Mouse (Mus musculus): ENCODE measurements around the gene Srp54c. TPM values are rescaled to one million over a fixed set of nuclear protein-coding genes. Genes with fewer than 3 reads are reported as not detected.
"Not testable (repeated sequence)": the region's sequence is repeated elsewhere in the genome, so short reads cannot be mapped to it uniquely, and the experiment has no call there.

Gene Srp54c
- 70.8 and 77.8 TPM in 2 replicates for polyA plus RNA-seq (2015; fragmentation: Nextera tagmentation; extraction: Ambion mirVana)

GRCm38 (mm10) chr12:55229626-55230519, at the start of gene Srp54c:
Srp54c (plus strand) TSS chr12:55230168.
- 0 out of 2 replicates have a peak within 1 kb of the TSS, but pooled peaks have one; percentile 47 for H3K9ac ChIP-seq (ENCODE audit: low read depth, low read length)
- H3K4me2 ChIP-seq (ENCODE audit: low read length); H3K36me3 ChIP-seq (ENCODE audit: insufficient read depth, low read length): not testable (repeated sequence)

GRCm38 (mm10) chr12:55187686-55188085, 42.3 kb upstream of the Srp54c start:
- H3K36me3 ChIP-seq (ENCODE audit: insufficient read depth, low read length); ATAC-seq (replicated peaks; ENCODE audit: low FRiP score, low read depth); H3K4me3 ChIP-seq (replicated peaks; ENCODE audit: low read depth, low read length); H3K4me2 ChIP-seq (ENCODE audit: low read length); H3K4me1 ChIP-seq (replicated peaks; ENCODE audit: insufficient read depth, low read length); H3K9ac ChIP-seq (ENCODE audit: low read depth, low read length); DNase-seq (ENCODE audit: low spot score); H3K27me3 ChIP-seq (ENCODE audit: insufficient read depth, low read length); H3K9me3 ChIP-seq (replicated peaks; ENCODE audit: low read length); H3K27ac ChIP-seq: not testable (repeated sequence)
- WGBS, result no CpG with 5 or more reads among the region's 8 CpGs

More at GRCm38 (mm10) chr12:55229626-55230519, at the start of gene Srp54c:
- H3K9me3 ChIP-seq (replicated peaks; ENCODE audit: low read length); H3K27ac ChIP-seq; H3K27me3 ChIP-seq (ENCODE audit: insufficient read depth, low read length); DNase-seq (ENCODE audit: low spot score); H3K4me1 ChIP-seq (replicated peaks; ENCODE audit: insufficient read depth, low read length): not testable (repeated sequence)
- peak; percentile 96 for ATAC-seq (replicated peaks; ENCODE audit: low FRiP score, low read depth)
- H3K4me3 ChIP-seq (replicated peaks; ENCODE audit: low read depth, low read length), result 0 out of 2 replicates have a peak within 1 kb of the TSS, but pooled peaks have one; percentile 26
- WGBS, result no CpG with 5 or more reads among the region's 57 CpGs

GRCm38 (mm10) chr12:55189127-55189526, 40.8 kb upstream of the Srp54c start:
- no CpG with 5 or more reads among the region's 5 CpGs for WGBS
- not testable (repeated sequence) for H3K4me1 ChIP-seq (replicated peaks; ENCODE audit: insufficient read depth, low read length); H3K4me3 ChIP-seq (replicated peaks; ENCODE audit: low read depth, low read length); ATAC-seq (replicated peaks; ENCODE audit: low FRiP score, low read depth); DNase-seq (ENCODE audit: low spot score); H3K36me3 ChIP-seq (ENCODE audit: insufficient read depth, low read length); H3K9ac ChIP-seq (ENCODE audit: low read depth, low read length); H3K27ac ChIP-seq; H3K9me3 ChIP-seq (replicated peaks; ENCODE audit: low read length); H3K4me2 ChIP-seq (ENCODE audit: low read length); H3K27me3 ChIP-seq (ENCODE audit: insufficient read depth, low read length)

DNA sequence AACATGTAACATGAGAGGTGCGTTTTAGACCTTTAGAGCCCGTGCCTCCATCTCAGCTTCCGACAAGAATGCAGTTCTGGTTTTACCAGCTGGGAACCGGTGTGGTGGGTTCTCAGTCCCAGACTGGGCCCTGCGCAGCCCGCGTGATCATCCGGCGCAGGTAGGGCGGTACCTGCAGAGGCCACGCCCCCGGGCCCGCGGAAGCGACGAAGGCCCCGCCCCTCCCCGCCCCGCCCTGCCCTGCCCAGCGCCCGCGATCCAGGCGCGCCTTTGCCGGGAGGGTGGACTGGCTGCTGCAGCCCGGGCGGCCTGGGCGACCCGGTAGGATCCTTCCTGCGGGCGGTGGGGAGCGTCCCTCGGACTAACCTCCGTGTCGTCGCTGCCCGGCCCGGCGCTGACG, 30.7 kb upstream of the Srp54c start, which contains the start of gene 1700047I17Rik2:
Gene 1700047I17Rik2 (plus strand): TSS at position 287 of the 400 bp plus-strand sequence.
- H3K4me1 ChIP-seq (replicated peaks; ENCODE audit: insufficient read depth, low read length); H3K4me3 ChIP-seq (replicated peaks; ENCODE audit: low read depth, low read length); H3K9me3 ChIP-seq (replicated peaks; ENCODE audit: low read length); DNase-seq (ENCODE audit: low spot score); H3K9ac ChIP-seq (ENCODE audit: low read depth, low read length); H3K4me2 ChIP-seq (ENCODE audit: low read length); H3K36me3 ChIP-seq (ENCODE audit: insufficient read depth, low read length); H3K27ac ChIP-seq; H3K27me3 ChIP-seq (ENCODE audit: insufficient read depth, low read length): not testable (repeated sequence)
- WGBS, result no CpG with 5 or more reads among the region's 40 CpGs
- ATAC-seq (replicated peaks; ENCODE audit: low FRiP score, low read depth), result peak; percentile 97

GRCm38 (mm10) chr12:55199799-55200198, 30.2 kb upstream of the Srp54c start:
- not testable (repeated sequence) for DNase-seq (ENCODE audit: low spot score); H3K9me3 ChIP-seq (replicated peaks; ENCODE audit: low read length); H3K9ac ChIP-seq (ENCODE audit: low read depth, low read length); H3K4me2 ChIP-seq (ENCODE audit: low read length); H3K27ac ChIP-seq; H3K36me3 ChIP-seq (ENCODE audit: insufficient read depth, low read length); H3K4me3 ChIP-seq (replicated peaks; ENCODE audit: low read depth, low read length); H3K27me3 ChIP-seq (ENCODE audit: insufficient read depth, low read length); H3K4me1 ChIP-seq (replicated peaks; ENCODE audit: insufficient read depth, low read length)
- WGBS, result no CpG with 5 or more reads among the region's 18 CpGs
- ATAC-seq (replicated peaks; ENCODE audit: low FRiP score, low read depth), result peak; percentile 34

DNA sequence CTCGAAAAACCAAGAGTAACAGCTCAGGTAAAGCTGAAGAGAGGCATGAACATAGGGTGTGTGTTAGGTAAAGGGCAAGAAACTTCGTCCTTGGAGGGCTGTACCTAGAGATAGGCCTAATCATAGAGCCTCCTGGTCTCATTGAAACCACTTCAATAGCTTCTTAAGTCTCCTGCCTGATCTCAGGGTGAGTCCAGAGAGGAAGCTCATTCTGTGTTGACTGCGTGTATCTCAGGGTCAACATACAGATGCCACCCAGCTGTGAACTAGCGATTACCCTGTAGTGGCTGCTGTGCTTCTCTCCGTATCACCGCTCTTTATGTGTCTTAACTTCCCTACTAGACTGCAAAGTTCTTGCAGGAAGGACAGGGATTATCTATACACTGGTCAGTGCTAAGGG, 17.0 kb upstream of the Srp54c start:
- H3K4me2 ChIP-seq (ENCODE audit: low read length); H3K4me3 ChIP-seq (replicated peaks; ENCODE audit: low read depth, low read length); H3K36me3 ChIP-seq (ENCODE audit: insufficient read depth, low read length); H3K27ac ChIP-seq; H3K27me3 ChIP-seq (ENCODE audit: insufficient read depth, low read length); H3K9me3 ChIP-seq (replicated peaks; ENCODE audit: low read length); ATAC-seq (replicated peaks; ENCODE audit: low FRiP score, low read depth); DNase-seq (ENCODE audit: low spot score); H3K9ac ChIP-seq (ENCODE audit: low read depth, low read length); H3K4me1 ChIP-seq (replicated peaks; ENCODE audit: insufficient read depth, low read length): not testable (repeated sequence)
- WGBS, result no CpG with 5 or more reads among the region's 6 CpGs

DNA sequence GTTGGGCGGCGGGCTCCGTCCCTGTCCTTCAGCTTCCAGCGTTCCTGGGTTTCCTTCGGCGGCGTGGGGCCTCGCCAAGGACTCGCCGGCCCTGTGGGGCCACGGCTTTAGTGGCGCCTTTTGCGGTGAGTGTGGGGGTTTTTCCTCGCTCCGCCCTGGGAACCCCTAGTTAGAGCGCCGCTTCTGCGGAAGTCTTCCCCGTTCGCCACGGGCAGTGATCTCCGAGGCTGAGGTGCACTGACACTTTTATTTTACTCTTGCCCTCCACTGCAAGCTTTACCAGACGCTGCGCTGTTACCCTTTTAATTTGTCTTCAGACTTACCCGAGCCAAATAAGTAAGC, 523 bp downstream of the Srp54c start:
- 0 out of 2 replicates have a peak overlapping the region, but pooled peaks have one; percentile 47 for H3K9ac ChIP-seq (ENCODE audit: low read depth, low read length)
- not testable (repeated sequence) for DNase-seq (ENCODE audit: low spot score); H3K27me3 ChIP-seq (ENCODE audit: insufficient read depth, low read length); H3K27ac ChIP-seq; H3K9me3 ChIP-seq (replicated peaks; ENCODE audit: low read length); H3K36me3 ChIP-seq (ENCODE audit: insufficient read depth, low read length); H3K4me1 ChIP-seq (replicated peaks; ENCODE audit: insufficient read depth, low read length); H3K4me2 ChIP-seq (ENCODE audit: low read length); ATAC-seq (replicated peaks; ENCODE audit: low FRiP score, low read depth)
- 0 out of 2 replicates have a peak overlapping the region, but pooled peaks have one; percentile 26 for H3K4me3 ChIP-seq (replicated peaks; ENCODE audit: low read depth, low read length)
- 1% methylated on average over 10 of the region's 25 CpGs for WGBS

DNA sequence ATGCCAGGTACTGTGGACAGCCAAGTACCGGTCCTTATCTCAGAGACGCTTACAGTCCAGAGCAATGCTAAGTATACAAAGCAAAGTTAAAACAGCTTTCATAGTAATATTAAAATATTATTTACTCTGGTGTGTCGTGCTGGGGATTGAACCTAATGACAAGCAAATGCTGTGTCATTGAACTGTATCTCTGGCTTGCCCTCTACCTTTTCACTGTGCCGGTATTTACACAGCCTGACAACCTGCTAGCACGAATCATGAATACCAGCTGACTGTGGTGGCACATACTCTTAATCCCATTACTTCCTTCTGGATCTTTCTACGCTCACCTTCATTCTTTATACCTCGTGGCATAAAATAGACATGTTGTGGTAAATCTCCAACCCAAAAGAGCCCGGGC, 12.3 kb downstream of the Srp54c start:
- H3K27ac ChIP-seq; H3K27me3 ChIP-seq (ENCODE audit: insufficient read depth, low read length); DNase-seq (ENCODE audit: low spot score); H3K4me3 ChIP-seq (replicated peaks; ENCODE audit: low read depth, low read length); H3K9me3 ChIP-seq (replicated peaks; ENCODE audit: low read length); H3K4me1 ChIP-seq (replicated peaks; ENCODE audit: insufficient read depth, low read length); ATAC-seq (replicated peaks; ENCODE audit: low FRiP score, low read depth); H3K9ac ChIP-seq (ENCODE audit: low read depth, low read length); H3K36me3 ChIP-seq (ENCODE audit: insufficient read depth, low read length); H3K4me2 ChIP-seq (ENCODE audit: low read length): not testable (repeated sequence)
- no CpG with 5 or more reads among the region's 8 CpGs for WGBS

DNA sequence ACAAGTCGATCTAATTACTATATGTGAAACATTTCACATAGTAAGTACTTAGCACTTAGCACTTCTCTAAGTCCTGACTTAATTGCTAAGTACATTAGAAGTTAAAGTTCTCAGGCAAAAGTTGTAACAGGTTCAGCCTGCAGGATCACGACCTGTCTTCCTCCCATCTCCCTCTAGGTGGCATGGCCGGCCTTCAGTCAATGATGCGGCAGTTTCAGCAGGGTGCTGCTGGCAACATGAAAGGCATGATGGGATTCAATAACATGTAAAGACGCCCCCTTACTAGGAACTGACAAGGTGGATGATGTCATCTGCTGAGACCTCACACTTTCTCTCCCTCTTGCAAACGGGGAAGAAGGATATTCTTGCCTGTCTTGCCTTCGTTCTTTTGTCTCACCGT, 32.0 kb downstream of the Srp54c start:
- H3K4me2 ChIP-seq (ENCODE audit: low read length); ATAC-seq (replicated peaks; ENCODE audit: low FRiP score, low read depth); DNase-seq (ENCODE audit: low spot score); H3K4me3 ChIP-seq (replicated peaks; ENCODE audit: low read depth, low read length); H3K36me3 ChIP-seq (ENCODE audit: insufficient read depth, low read length); H3K9me3 ChIP-seq (replicated peaks; ENCODE audit: low read length); H3K27me3 ChIP-seq (ENCODE audit: insufficient read depth, low read length); H3K27ac ChIP-seq; H3K9ac ChIP-seq (ENCODE audit: low read depth, low read length); H3K4me1 ChIP-seq (replicated peaks; ENCODE audit: insufficient read depth, low read length): not testable (repeated sequence)
- no CpG with 5 or more reads among the region's 8 CpGs for WGBS

All from kidney, postnatal 0 days (tissue).